Mouse (Mus musculus) myocyte (in vitro differentiated cells): ENCODE data around the gene Stk4. TPM values are rescaled to one million over a fixed set of nuclear protein-coding genes. Genes with fewer than 3 reads are reported as not detected.

Source experiments
- H3K27me3 ChIP-seq: one replicate; pipeline ENCODE4 v1.6.1; 2011; ENCODE audit not compliant: control insufficient read depth, insufficient read depth, insufficient read length
- H3K36me3 ChIP-seq: one replicate; pipeline ENCODE4 v1.6.1; 2011; ENCODE audit not compliant: control insufficient read depth, insufficient read depth
- H3K4me2 ChIP-seq: one replicate; pipeline ENCODE4 v1.6.1; 2011; ENCODE audit warnings: low read depth, control low read depth
- H3K4me3 ChIP-seq: one replicate; pipeline ENCODE4 v1.5.1; 2011; ENCODE audit warnings: mild to moderate bottlenecking, control low read depth, moderate library complexity
- H3K79me2 ChIP-seq: one replicate; pipeline ENCODE4 v1.6.1; 2011; ENCODE audit not compliant: control insufficient read depth, insufficient read depth
- H3ac ChIP-seq: one replicate; pipeline ENCODE4 v1.6.1; 2011; ENCODE audit not compliant: control insufficient read depth, insufficient read length
- CEBPB ChIP-seq: IDR thresholded peaks from 2 replicates; pipeline ENCODE4 v1.6.1; 2011; ENCODE audit warnings: mild to moderate bottlenecking, moderate library complexity; ENCODE audit not compliant: poor library complexity, insufficient read depth, severe bottlenecking
- E2F4 ChIP-seq: IDR thresholded peaks from one replicate; pipeline ENCODE4 v1.6.1; 2011; ENCODE audit warnings: mild to moderate bottlenecking, control low read depth, moderate library complexity; ENCODE audit not compliant: insufficient read depth
- MAX ChIP-seq: IDR thresholded peaks from one replicate; pipeline ENCODE4 v1.6.1; 2011; ENCODE audit warnings: low read depth, mild to moderate bottlenecking, control low read depth
- MYOD1 ChIP-seq, 3 experiments: IDR thresholded peaks; one replicate each; pipeline ENCODE4 v1.6.1; 2011; ENCODE audit warnings: control low read depth in 2 of 3, low read depth in 2 of 3, mild to moderate bottlenecking in 2 of 3, moderate library complexity in 1 of 3; ENCODE audit not compliant: insufficient read length in 2 of 3, control insufficient read depth in 1 of 3
- MYOG ChIP-seq, 3 experiments: IDR thresholded peaks; one replicate each; pipeline ENCODE4 v1.6.1; 2011; ENCODE audit warnings: control low read depth in 2 of 3, low read depth in 2 of 3, mild to moderate bottlenecking in 2 of 3; ENCODE audit not compliant: insufficient read length in 2 of 3, control insufficient read depth in 1 of 3, insufficient read depth in 1 of 3
- POLR2A ChIP-seq: IDR thresholded peaks from one replicate; pipeline ENCODE4 v1.6.1; 2011; ENCODE audit warnings: low read depth, mild to moderate bottlenecking, control low read depth, moderate library complexity; ENCODE audit not compliant: insufficient read length
- POLR2AphosphoS2 ChIP-seq: IDR thresholded peaks from one replicate; pipeline ENCODE4 v1.6.1; 2011; ENCODE audit warnings: low read depth, control low read depth; ENCODE audit not compliant: insufficient read length
- REST ChIP-seq: IDR thresholded peaks from one replicate; pipeline ENCODE4 v1.6.1; 2011; ENCODE audit warnings: mild to moderate bottlenecking, control low read depth, moderate library complexity; ENCODE audit not compliant: insufficient read depth, insufficient read length
- SRF ChIP-seq: IDR thresholded peaks from one replicate; pipeline ENCODE4 v1.6.1; 2011; ENCODE audit warnings: low read depth; ENCODE audit not compliant: control insufficient read depth, insufficient read length
- TCF12 ChIP-seq: IDR thresholded peaks from one replicate; pipeline ENCODE4 v1.6.1; 2011; ENCODE audit warnings: mild to moderate bottlenecking, control low read depth; ENCODE audit not compliant: poor library complexity, insufficient read depth, severe bottlenecking
- TCF3 ChIP-seq: IDR thresholded peaks from one replicate; pipeline ENCODE4 v1.6.1; 2011; ENCODE audit warnings: low read depth, control low read depth; ENCODE audit not compliant: insufficient read length
- USF1 ChIP-seq: IDR thresholded peaks from one replicate; pipeline ENCODE4 v1.6.1; 2011; ENCODE audit warnings: low read depth, mild to moderate bottlenecking, control low read depth, moderate library complexity
- polyA plus RNA-seq: library from polyadenylated mRNA; unstranded; fragments of >200 nt; fragmentation: generic; extraction: Trizol; gene quantifications from one replicate; pipeline ENCODE4 v1.2.1, GENCODE M21; 2012; ENCODE audit warnings: missing spikeins

Gene Stk4
- polyA plus RNA-seq, 1 experiment = 9.8 TPM

GRCm38 (mm10) chr2:164146556-164146955 lies 76.4 kb downstream of the Stk4 start:
- Histone ChIP-seq H3ac (no peak overlapping the region), H3K4me2 (no peak overlapping the region), H3K79me2 (no peaks in the 10 kb centered on the region), H3K36me3 (peaks cover under 1% of the 10 kb centered on the region), H3K27me3 (no peaks in the 10 kb centered on the region), H3K4me3 (no peak overlapping the region)
- TF ChIP-seq TCF3 (no peak), POLR2A (no peak), MYOD1 (IDR thresholded peaks at IDR 0.05; ENCODE audit: control insufficient read depth in 1 of 3, insufficient read length in 2 of 3, low read depth in 2 of 3) (no peak), REST (no peak), CEBPB (no peak), POLR2AphosphoS2 (no peak), SRF (no peak), MYOG (IDR thresholded peaks at IDR 0.05; ENCODE audit: control insufficient read depth in 1 of 3, insufficient read depth in 1 of 3, insufficient read length in 2 of 3, low read depth in 2 of 3) (no peak), USF1 (no peak), E2F4 (no peak), MAX (no peak), TCF12 (no peak)

- Histone ChIP-seq H3ac (no peak overlapping the region), H3K79me2 (no peaks in the 10 kb centered on the region), H3K36me3 (peaks cover 16% of the 10 kb centered on the region), H3K4me3 (no peak overlapping the region), H3K4me2 (no peak overlapping the region), H3K27me3 (no peaks in the 10 kb centered on the region)
- TF ChIP-seq USF1 (no peak), MAX (no peak), MYOG (IDR thresholded peaks at IDR 0.05; ENCODE audit: control insufficient read depth in 1 of 3, insufficient read depth in 1 of 3, insufficient read length in 2 of 3, low read depth in 2 of 3) (no peak), POLR2A (no peak), MYOD1 (IDR thresholded peaks at IDR 0.05; ENCODE audit: control insufficient read depth in 1 of 3, insufficient read length in 2 of 3, low read depth in 2 of 3) (no peak), TCF12 (no peak), SRF (no peak), E2F4 (no peak), CEBPB (no peak)
Observed at GRCm38 (mm10) chr2:164150086-164150760, 80.1 kb downstream of the Stk4 start.

- TF ChIP-seq MYOG (IDR thresholded peaks at IDR 0.05; ENCODE audit: control insufficient read depth in 1 of 3, insufficient read depth in 1 of 3, insufficient read length in 2 of 3, low read depth in 2 of 3) (no peak), MAX (no peak), POLR2AphosphoS2 (no peak), TCF12 (no peak), REST (no peak), TCF3 (no peak), USF1 (no peak), MYOD1 (IDR thresholded peaks at IDR 0.05; ENCODE audit: control insufficient read depth in 1 of 3, insufficient read length in 2 of 3, low read depth in 2 of 3) (no peak), E2F4 (no peak), SRF (no peak), POLR2A (no peak), CEBPB (no peak)
- H3K27me3 ChIP-seq = no peaks in the 10 kb centered on the region
- no peak overlapping the region for H3ac ChIP-seq
- no peak overlapping the region for H3K4me2 ChIP-seq
- H3K4me3 ChIP-seq = no peak overlapping the region
- no peaks in the 10 kb centered on the region for H3K79me2 ChIP-seq
- peaks cover 16% of the 10 kb centered on the region for H3K36me3 ChIP-seq
Observed at GRCm38 (mm10) chr2:164152341-164152740, 82.2 kb downstream of the Stk4 start.

- TF ChIP-seq MAX (no peak), SRF (no peak), E2F4 (no peak), POLR2AphosphoS2 (no peak), MYOG (IDR thresholded peaks at IDR 0.05; ENCODE audit: control insufficient read depth in 1 of 3, insufficient read depth in 1 of 3, insufficient read length in 2 of 3, low read depth in 2 of 3) (no peak), TCF3 (no peak), USF1 (no peak)
- Histone ChIP-seq H3K36me3 (peaks cover 16% of the 10 kb centered on the region), H3K4me3 (no peak overlapping the region), H3K27me3 (no peaks in the 10 kb centered on the region), H3K4me2 (no peak overlapping the region), H3ac (no peak overlapping the region), H3K79me2 (no peaks in the 10 kb centered on the region)
Observed at GRCm38 (mm10) chr2:164154007-164154406, 83.9 kb downstream of the Stk4 start.

- Histone ChIP-seq H3ac (no peak overlapping the region), H3K4me2 (no peak overlapping the region), H3K4me3 (no peak overlapping the region), H3K36me3 (peaks cover 16% of the 10 kb centered on the region), H3K79me2 (no peaks in the 10 kb centered on the region), H3K27me3 (no peaks in the 10 kb centered on the region)
- no peak for TF ChIP-seq MAX
- TF ChIP-seq TCF12 = no peak
- no peak for TF ChIP-seq CEBPB
- no peak for TF ChIP-seq POLR2A
- no peak for TF ChIP-seq SRF
- TF ChIP-seq REST = no peak
- no peak for TF ChIP-seq MYOG (IDR thresholded peaks at IDR 0.05; ENCODE audit: control insufficient read depth in 1 of 3, insufficient read depth in 1 of 3, insufficient read length in 2 of 3, low read depth in 2 of 3)
- no peak for TF ChIP-seq POLR2AphosphoS2
- TF ChIP-seq TCF3 = no peak
- TF ChIP-seq MYOD1 (IDR thresholded peaks at IDR 0.05; ENCODE audit: control insufficient read depth in 1 of 3, insufficient read length in 2 of 3, low read depth in 2 of 3) = no peak
- TF ChIP-seq USF1 = no peak
- TF ChIP-seq E2F4 = no peak
Observed at GRCm38 (mm10) chr2:164156158-164156557, 86.0 kb downstream of the Stk4 start.
